Mouse (Mus musculus) hindbrain, embryonic 15.5 days (tissue): Measurements from ENCODE around the gene Zbp1. TPM values are rescaled to one million over a fixed set of nuclear protein-coding genes. Genes with fewer than 3 reads are reported as not detected.
A peak's percentile ranks its signal among the peaks of the same experiment; 100 is the strongest.

Experiments used
- ATAC-seq: fragments of 200-750 bp; cut with Nextera tagmentation; 2 replicates; pipeline ENCODE4 v1.8.0; 2017; ENCODE audit warnings: low read depth, moderate number of reproducible peaks, moderate TSS enrichment; ENCODE audit not compliant: low FRiP score
- H3K27ac ChIP-seq: fragments of 300-500 bp; sonication (generic); replicated peaks from 2 replicates; pipeline ENCODE4 v1.5.1; 2015; ENCODE audit warnings: mild to moderate bottlenecking, inconsistent platforms
- H3K27me3 ChIP-seq: fragments of 300-500 bp; sonication (generic); 2 replicates; pipeline ENCODE4 v1.6.1; 2015; ENCODE audit warnings: control low read depth, inconsistent platforms
- H3K36me3 ChIP-seq: fragments of 300-500 bp; sonication (generic); 2 replicates; pipeline ENCODE4 v1.6.1; 2015; ENCODE audit warnings: control low read depth, inconsistent platforms
- H3K4me1 ChIP-seq: fragments of 300-500 bp; sonication (generic); replicated peaks from 2 replicates; pipeline ENCODE4 v1.6.1; 2015; ENCODE audit warnings: control low read depth, inconsistent platforms
- H3K4me2 ChIP-seq: fragments of 300-500 bp; sonication (generic); 2 replicates; pipeline ENCODE4 v1.6.1; 2015; ENCODE audit warnings: moderate library complexity, mild to moderate bottlenecking, inconsistent platforms
- H3K4me3 ChIP-seq: fragments of 300-500 bp; sonication (generic); 2 replicates; pipeline ENCODE4 v1.5.1; 2015; ENCODE audit warnings: mild to moderate bottlenecking, inconsistent platforms
- H3K9ac ChIP-seq: fragments of 300-500 bp; sonication (generic); 2 replicates; pipeline ENCODE4 v1.6.1; 2015; ENCODE audit warnings: inconsistent platforms
- H3K9me3 ChIP-seq: fragments of 300-500 bp; sonication (generic); 2 replicates; pipeline ENCODE4 v1.6.1; 2016; ENCODE audit warnings: control low read depth, inconsistent platforms
- WGBS: fragments of 180-500 bp; shearing (Covaris S2); methylation state at CpG from one replicate; pipeline ENCODE4 v1.1.7; 2015; 5-methylcytosine and 5-hydroxymethylcytosine counted together
- polyA plus RNA-seq: library from polyadenylated mRNA; unstranded; fragments of >200 nt; fragmentation: Nextera tagmentation; extraction: Ambion mirVana; gene quantifications from 2 replicates; pipeline ENCODE4 v1.2.1, GENCODE M21; 2015

Gene Zbp1
- polyA plus RNA-seq, 1 experiment from 2014 or later: 0.25 TPM

DNA sequence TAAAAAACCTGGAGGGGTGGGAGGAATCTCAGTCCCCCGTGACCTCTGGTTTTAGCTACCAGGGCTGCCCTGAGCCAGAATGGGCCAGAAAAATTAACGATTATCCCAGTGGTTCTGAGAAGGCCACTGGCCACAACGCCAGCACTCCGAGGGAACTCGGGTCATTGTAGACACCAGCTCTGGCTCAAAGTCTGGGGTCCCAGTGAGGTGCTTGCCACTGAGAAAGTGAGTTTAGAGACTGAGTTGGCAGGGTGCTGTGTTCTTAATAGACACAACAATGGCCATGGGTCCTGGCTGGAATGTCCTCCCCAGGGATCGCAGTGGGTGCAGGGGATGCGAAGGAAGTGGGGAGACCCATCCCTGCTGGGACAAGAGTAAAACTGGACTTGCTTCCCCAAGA lies 36.8 kb downstream of the Zbp1 start:
- no peak overlapping the region for H3K4me2 ChIP-seq
- no peaks in the 10 kb centered on the region for H3K36me3 ChIP-seq
- 86% methylated on average over 7 of the region's 7 CpGs for WGBS
- no peak overlapping the region for H3K27ac ChIP-seq
- no peak for ATAC-seq
- no peaks in the 10 kb centered on the region for H3K4me1 ChIP-seq
- no peaks in the 10 kb centered on the region for H3K27me3 ChIP-seq
- H3K9me3 ChIP-seq: no peaks in the 10 kb centered on the region
- no peak overlapping the region for H3K4me3 ChIP-seq
- no peak overlapping the region for H3K9ac ChIP-seq

DNA sequence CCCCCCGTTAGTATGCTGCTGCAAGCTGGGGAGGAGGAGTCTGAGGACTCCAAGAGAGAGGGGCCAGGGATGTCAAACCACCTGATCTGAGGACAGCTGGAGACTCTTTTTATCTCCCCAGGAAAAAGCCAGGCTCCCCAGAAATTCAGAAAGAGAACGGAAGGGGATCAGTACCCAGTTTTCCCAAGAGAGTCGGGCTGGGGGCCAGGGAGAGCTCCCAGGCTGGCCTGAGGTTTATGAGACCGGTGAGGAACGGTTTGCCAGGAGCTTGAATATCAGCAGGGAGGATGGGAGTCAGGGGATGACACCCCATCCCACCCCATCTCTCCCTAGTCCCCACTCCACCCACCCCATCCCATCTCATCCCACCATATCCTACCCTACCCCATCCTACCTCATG lies 37.2 kb downstream of the Zbp1 start:
- 79% methylated on average over 4 of the region's 5 CpGs for WGBS
- ATAC-seq: no peak
- Histone ChIP-seq H3K9ac (no peak overlapping the region), H3K27ac (no peak overlapping the region), H3K4me3 (no peak overlapping the region), H3K4me2 (no peak overlapping the region), H3K4me1 (no peaks in the 10 kb centered on the region), H3K36me3 (no peaks in the 10 kb centered on the region), H3K9me3 (no peaks in the 10 kb centered on the region), H3K27me3 (no peaks in the 10 kb centered on the region)

DNA sequence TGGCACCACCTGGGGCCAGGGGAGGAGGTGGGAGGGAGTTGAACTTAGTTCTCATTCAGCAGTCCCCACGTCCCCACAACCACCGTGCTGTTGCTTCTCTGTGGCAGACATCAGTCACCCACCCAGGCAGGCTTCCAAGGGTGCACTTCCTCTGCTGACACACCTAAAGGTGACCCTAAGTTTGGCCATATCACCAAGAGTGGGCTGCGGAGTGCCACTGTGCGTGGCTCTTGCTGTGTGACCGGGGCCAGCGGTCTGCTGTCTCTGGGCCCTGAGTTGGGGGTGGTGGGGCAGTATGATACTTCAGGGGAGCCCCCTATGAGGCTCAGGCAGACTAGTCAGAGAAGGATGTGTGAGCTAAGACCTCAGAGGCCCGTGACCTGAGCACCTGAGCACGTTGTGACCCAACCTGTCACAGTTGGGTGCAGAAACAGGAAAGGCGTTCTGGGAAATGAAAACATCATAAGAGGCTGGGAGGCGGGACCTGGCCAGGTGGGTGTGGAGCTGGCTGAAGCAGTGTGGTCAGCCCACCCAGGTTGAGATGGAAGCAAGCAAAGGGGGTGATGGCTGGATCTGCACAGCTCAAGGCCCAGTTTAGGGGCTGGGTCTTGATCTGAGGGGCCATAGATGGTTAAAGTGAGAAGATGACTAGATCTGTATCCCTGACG lies 37.9 kb downstream of the Zbp1 start:
- H3K9ac ChIP-seq: no peak overlapping the region
- H3K9me3 ChIP-seq: no peaks in the 10 kb centered on the region
- no peaks in the 10 kb centered on the region for H3K36me3 ChIP-seq
- no peaks in the 10 kb centered on the region for H3K27me3 ChIP-seq
- no peak overlapping the region for H3K4me2 ChIP-seq
- H3K4me3 ChIP-seq: no peak overlapping the region
- no peak for ATAC-seq
- H3K4me1 ChIP-seq: no peaks in the 10 kb centered on the region
- 84% methylated on average over 11 of the region's 11 CpGs for WGBS
- no peak overlapping the region for H3K27ac ChIP-seq

DNA sequence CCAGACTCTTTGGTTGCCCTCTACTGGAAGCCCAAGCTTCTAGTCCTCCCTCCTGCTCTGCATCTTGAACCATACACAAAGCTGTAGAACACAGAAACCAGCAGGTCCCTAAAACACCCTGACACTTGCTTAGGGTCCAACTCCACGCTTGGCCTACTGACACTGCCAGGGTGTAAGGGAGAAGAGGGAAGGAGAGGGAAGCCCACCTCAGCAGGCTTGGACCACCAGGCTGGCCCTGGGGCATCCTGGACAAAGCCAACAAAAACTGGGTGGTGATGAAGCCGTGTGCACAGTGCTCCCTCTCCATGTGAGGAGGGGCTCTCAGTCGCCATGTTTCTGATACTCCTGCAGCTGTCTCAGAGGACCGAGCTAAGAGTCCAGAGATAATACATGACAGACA lies 38.7 kb downstream of the Zbp1 start:
- no peak overlapping the region for H3K4me3 ChIP-seq
- no peak for ATAC-seq
- H3K27me3 ChIP-seq: no peaks in the 10 kb centered on the region
- no peaks in the 10 kb centered on the region for H3K4me1 ChIP-seq
- no peak overlapping the region for H3K4me2 ChIP-seq
- no peaks in the 10 kb centered on the region for H3K36me3 ChIP-seq
- H3K27ac ChIP-seq: no peak overlapping the region
- H3K9me3 ChIP-seq: no peaks in the 10 kb centered on the region
- 80% methylated on average over 4 of the region's 4 CpGs for WGBS
- H3K9ac ChIP-seq: no peak overlapping the region

DNA sequence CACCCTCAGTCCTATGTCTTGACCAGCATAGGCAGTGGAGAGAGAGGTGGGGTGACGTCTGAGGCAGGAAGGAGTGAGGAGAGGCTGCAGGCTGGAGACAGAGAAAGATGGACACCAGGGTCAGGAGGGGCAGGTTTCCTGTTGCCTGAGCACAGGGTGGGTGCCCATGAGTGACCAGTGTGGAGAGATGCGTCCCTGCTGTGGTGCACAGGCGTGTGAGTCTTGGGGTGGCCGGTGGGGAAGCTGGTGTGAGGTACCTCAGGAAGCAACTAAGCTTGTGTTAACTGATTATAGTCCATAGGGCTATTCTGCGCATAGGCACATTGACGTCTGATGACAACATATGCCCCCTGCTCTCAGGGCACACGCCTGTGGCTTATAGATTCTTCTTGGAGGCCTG lies 39.7 kb downstream of the Zbp1 start:
- Histone ChIP-seq H3K4me3 (no peak overlapping the region), H3K36me3 (no peaks in the 10 kb centered on the region), H3K9me3 (no peaks in the 10 kb centered on the region), H3K27ac (no peak overlapping the region), H3K4me2 (no peak overlapping the region), H3K27me3 (no peaks in the 10 kb centered on the region), H3K9ac (no peak overlapping the region), H3K4me1 (peaks cover 7% of the 10 kb centered on the region)
- 87% methylated on average over 7 of the region's 7 CpGs for WGBS
- ATAC-seq: no peak

DNA sequence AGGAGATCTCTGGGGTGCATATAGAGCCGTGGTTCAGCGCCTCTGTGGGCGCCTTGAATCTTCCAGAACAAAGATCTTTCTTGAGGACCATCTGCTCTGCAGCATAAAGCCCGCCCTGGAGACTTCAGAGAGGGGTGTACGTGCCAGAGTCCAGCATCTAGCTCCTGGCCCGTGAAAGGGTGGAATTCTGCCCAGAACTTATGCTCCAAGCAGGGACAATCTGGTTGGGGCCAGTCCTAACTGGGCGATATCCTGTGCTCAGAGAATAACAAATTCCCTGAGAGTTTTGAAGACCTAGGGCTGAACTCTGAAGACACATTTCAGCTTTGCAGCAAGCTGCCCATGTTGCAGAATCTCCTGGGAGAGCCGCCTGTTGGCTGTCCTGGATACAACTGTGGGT lies 40.8 kb downstream of the Zbp1 start:
- Histone ChIP-seq H3K4me2 (no peak overlapping the region), H3K27ac (no peak overlapping the region), H3K4me1 (peaks cover 18% of the 10 kb centered on the region), H3K9ac (no peak overlapping the region), H3K9me3 (no peaks in the 10 kb centered on the region), H3K27me3 (no peaks in the 10 kb centered on the region), H3K36me3 (no peaks in the 10 kb centered on the region), H3K4me3 (no peak overlapping the region)
- ATAC-seq: no peak
- WGBS: 83% methylated on average over 8 of the region's 8 CpGs

DNA sequence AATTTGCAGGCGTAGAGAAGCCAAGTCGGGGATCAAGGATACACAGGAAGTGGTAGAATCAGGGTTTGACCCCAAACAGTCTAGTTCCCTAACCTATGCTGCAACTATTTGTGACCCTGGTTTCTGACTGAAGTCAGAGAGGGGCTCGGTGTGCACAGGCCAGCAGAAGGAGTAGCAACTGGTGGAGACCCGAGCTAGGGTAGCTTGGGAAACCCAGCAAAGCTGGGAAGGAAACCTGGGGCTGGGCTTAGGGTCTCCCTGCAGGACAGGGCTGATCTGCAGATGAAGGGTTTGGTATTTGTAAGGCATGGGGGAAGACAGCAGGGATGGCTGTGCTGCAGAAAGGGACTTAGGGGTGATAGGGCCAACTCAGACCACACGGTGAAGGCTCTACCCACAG lies 41.2 kb downstream of the Zbp1 start:
- H3K4me2 ChIP-seq: no peak overlapping the region
- no peak overlapping the region for H3K9ac ChIP-seq
- H3K27me3 ChIP-seq: no peaks in the 10 kb centered on the region
- H3K4me1 ChIP-seq: peaks cover 23% of the 10 kb centered on the region
- no peaks in the 10 kb centered on the region for H3K36me3 ChIP-seq
- no peaks in the 10 kb centered on the region for H3K9me3 ChIP-seq
- no peak overlapping the region for H3K4me3 ChIP-seq
- no peak for ATAC-seq
- 87% methylated on average over 5 of the region's 5 CpGs for WGBS
- no peak overlapping the region for H3K27ac ChIP-seq

DNA sequence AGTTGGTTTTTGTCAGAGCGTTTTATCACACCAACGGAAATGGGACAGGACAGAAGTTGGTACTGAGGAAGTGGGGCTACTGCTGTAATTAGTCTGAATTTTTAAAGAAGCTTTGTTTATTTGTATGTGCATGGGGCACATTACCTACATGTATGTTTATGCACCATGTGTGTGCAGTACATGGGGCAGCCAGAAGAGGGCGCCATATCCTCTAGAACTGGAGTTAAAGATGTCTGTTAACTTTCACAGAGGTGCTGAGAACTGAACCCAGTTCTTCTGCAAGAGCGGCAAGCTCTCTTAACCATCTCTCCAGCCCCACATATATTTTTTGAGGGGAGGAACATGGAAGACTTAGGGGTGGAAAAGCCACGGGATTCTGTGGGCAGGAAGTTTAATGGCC lies 43.0 kb downstream of the Zbp1 start:
- no peak overlapping the region for H3K4me2 ChIP-seq
- no peak for ATAC-seq
- H3K36me3 ChIP-seq: no peaks in the 10 kb centered on the region
- H3K27me3 ChIP-seq: no peaks in the 10 kb centered on the region
- H3K9ac ChIP-seq: no peak overlapping the region
- H3K9me3 ChIP-seq: no peaks in the 10 kb centered on the region
- 94% methylated on average over 5 of the region's 5 CpGs for WGBS
- H3K4me3 ChIP-seq: no peak overlapping the region
- no peak overlapping the region for H3K27ac ChIP-seq
- H3K4me1 ChIP-seq: peaks cover 39% of the 10 kb centered on the region

DNA sequence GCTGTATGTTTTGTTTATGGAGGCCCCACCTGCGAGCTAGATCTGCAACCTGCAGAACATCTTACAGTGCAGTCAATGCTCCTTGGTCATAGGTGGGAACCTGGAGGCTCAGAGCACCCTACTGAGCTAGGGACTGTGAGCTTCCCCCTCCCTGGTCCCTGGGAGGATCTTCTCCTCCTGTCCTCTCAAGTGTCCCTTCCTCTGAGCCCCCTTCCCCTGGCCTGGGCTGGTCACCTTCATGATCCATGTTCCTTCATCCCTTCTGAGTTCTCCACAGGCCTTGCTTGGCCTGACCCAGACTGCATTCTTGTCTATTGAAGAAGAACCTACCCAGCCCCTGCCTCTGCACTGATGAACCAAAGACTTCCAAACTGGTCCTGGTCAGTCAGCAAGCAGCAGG lies 44.2 kb downstream of the Zbp1 start:
- peak overlapping the region; percentile 62 for H3K4me2 ChIP-seq
- H3K9me3 ChIP-seq: no peaks in the 10 kb centered on the region
- H3K4me3 ChIP-seq: peak overlapping the region; percentile 33; the same call in 1 of the 2 replicates
- H3K27ac ChIP-seq: peak overlapping the region; percentile 92
- WGBS: 69% methylated on average over 1 of the region's 1 CpGs
- peaks cover 39% of the 10 kb centered on the region for H3K4me1 ChIP-seq
- no peaks in the 10 kb centered on the region for H3K27me3 ChIP-seq
- no peaks in the 10 kb centered on the region for H3K36me3 ChIP-seq
- no peak for ATAC-seq
- H3K9ac ChIP-seq: no peak overlapping the region

DNA sequence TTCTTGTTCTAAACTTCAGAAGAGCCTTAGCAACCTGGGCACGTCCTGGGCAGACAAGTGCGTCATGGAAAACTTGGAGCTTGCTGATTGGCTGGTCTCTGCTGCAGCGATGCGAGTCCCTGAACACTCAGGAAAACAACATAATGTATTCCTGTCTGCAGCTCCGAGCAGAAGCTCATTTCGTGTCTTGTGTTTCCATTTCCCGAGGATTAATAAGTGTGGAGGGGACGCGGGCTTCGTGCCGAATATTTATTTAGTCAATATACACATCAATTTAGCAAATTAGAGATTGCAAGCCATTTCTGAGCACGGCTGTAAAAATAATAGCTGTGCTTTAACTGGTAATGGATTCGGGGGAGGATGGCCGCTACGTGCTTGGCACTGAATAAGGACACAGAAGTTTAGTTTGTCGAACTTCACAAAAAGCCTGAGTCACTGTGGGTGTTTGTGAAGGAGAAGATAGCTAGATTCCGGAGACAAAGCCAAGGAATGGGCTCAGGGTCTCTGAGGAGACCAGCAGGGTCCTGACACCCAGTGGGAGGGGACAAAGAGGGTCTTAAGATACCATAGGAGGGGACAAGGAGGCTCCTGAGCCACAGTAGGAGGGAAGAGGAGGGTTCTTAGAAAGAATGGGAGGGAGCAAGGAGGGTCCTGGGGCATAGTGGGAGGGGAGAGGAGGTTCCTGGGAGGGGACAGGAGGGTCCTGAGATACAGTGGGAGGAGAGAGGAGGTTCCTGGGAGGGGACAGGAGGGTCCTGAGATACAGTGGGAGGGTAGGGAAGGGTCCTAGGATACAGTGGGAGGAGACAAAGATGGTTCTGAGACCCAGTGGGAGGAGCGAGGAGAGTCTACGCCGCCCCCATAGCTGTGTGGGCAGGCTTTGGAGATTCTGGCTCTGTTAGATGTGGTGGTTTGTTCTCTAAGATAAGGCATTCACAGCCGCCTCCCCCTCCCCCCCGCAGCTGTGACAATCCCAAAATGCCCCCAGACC lies 44.9 kb downstream of the Zbp1 start:
- Histone ChIP-seq H3K4me1 (peaks cover 44% of the 10 kb centered on the region), H3K4me2 (peak overlapping the region; percentile 62), H3K36me3 (no peaks in the 10 kb centered on the region), H3K4me3 (peak overlapping the region; percentile 33), H3K9ac (peak overlapping the region; percentile 37; the same call in 1 of the 2 replicates), H3K27ac (peak overlapping the region; percentile 92), H3K27me3 (no peaks in the 10 kb centered on the region), H3K9me3 (no peaks in the 10 kb centered on the region)
- ATAC-seq: peak; percentile 79
- under 1% methylated on average over 22 of the region's 22 CpGs for whole genome bisulfite sequencing

DNA sequence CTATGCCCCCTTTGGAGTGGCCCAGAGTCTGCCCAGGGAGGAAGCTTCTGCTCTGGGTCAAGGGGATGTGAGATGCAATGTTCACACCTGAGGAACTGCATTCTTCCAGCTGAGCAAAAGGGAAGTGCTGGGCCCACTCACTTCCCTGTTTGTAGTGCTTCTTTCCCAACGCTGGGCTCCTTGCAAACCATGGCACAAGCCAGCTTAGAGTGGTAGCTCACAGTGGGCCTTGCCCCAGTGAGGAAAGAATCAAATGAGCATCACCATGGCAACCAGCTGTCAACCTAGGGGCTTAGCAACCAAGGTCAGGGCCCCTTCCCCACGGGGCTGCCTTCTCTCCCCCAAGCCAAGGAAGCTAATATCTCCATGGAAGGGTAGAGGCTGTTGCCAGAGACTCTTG lies 45.7 kb downstream of the Zbp1 start:
- peak overlapping the region; percentile 62 for H3K4me2 ChIP-seq
- no peaks in the 10 kb centered on the region for H3K27me3 ChIP-seq
- 0% methylated on average over 2 of the region's 2 CpGs for WGBS
- peaks cover 52% of the 10 kb centered on the region for H3K4me1 ChIP-seq
- H3K36me3 ChIP-seq: no peaks in the 10 kb centered on the region
- peak overlapping the region; percentile 92 for H3K27ac ChIP-seq
- ATAC-seq: peak; percentile 40; the same call in 1 of the 2 replicates
- H3K4me3 ChIP-seq: no peak overlapping the region
- no peaks in the 10 kb centered on the region for H3K9me3 ChIP-seq
- no peak overlapping the region for H3K9ac ChIP-seq

DNA sequence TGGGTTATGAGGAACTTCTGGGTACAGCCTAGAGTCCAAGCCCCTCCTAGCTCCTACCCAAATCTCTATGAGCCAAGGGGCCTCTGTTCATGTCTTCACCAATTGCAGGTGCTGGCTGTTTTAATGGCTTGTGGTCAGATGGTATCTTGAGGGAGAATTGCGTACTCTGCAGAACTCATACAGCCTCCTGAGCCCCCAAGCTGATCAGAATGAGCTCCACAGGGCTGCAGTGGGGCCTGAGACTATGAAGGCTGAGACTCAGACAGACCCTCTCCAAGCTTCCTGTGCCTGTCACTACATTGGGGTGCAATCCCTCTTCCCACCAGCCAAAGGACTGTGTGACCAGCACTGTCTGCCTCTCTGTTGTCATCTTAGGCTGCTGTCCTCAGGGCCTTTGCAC lies 46.3 kb downstream of the Zbp1 start:
- 93% methylated on average over 1 of the region's 1 CpGs for WGBS
- Histone ChIP-seq H3K4me2 (no peak overlapping the region), H3K9me3 (no peaks in the 10 kb centered on the region), H3K27me3 (no peaks in the 10 kb centered on the region), H3K9ac (no peak overlapping the region), H3K4me3 (no peak overlapping the region), H3K27ac (peak overlapping the region; percentile 92), H3K4me1 (peaks cover 56% of the 10 kb centered on the region), H3K36me3 (no peaks in the 10 kb centered on the region)
- ATAC-seq: no peak
